Mouse (Mus musculus): ENCODE measurements at regions not wholly inside any gene's neighbourhood (a gene's known extent, or its start where the extent isn't known, plus 50 kb on each side); places are given as distances from the start of the nearest gene placed in this dataset.
A peak's percentile ranks its signal among the peaks of the same experiment; 100 is the strongest.

DNA sequence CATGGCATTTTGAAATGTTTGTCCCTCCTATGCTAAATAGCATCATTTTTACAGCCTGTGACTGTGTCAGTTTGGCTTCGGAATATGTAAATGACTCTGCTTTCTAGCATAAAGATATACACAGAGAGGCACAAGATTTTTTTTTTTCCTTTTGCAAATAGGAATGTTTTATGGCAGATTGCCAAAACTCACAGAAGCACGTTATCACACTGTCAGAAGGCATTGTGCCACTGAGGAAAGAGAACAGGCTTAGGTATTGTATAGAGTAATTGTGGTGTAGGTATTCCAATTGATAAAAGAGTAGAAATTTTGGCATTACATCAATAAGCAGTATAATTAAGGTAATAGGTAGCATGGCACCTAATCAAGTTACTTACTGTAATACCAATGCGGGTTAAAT lies 988.5 kb upstream of the Tenm2 start:
- peak; percentile 5 for DNase-seq (ENCODE audit: low read depth, low spot score)

DNA sequence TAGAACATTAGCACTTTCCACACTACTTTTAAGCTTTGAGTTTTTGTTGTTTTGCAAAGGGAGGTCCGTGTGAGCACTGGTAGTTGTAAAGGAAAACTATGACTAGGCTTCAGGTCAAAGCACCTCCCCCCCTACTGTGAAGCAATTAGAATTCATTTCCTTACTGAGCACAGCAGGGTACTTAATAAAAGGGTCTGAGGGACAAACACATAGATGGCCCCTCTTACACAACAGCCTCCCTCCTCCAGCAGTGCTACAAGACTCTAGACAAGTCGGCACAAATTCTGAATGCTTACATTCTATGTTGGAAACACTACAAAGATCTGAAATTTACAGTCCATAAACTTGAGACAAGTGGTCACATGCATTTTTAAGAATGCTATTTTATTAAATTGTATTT lies 967.6 kb upstream of the Tenm2 start:
- DNase-seq (ENCODE audit: low read depth, low spot score) = no peak

DNA sequence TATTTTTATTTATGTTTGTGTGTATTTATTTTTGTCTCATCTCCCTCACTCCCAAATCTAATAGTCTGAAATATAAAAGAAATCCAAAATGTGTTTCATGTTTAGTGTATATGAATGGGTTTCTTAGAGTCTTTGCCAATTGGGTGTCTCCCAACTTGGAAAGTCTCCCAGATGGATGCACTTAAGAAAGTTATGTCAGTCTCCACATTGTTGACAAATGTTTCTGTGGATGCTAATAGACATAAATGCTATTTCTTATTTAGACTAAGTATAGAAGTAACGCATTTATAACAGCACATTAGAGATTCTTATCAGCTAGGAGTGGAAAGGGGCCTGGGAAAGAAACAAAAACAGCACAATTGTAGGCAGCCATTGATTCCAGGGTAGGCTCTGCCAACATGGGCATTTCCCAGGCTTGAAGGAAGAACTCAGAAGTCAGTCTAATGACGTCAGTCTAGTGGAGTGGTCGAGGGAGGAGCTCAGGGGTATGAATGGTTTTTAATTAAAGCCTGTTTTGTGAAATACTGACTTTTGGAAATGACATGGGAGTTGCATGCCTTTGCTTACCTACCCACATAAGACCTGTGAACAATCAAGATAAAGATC lies 965.5 kb upstream of the Tenm2 start:
- DNase-seq (ENCODE audit: low read depth, low spot score) = no peak

DNA sequence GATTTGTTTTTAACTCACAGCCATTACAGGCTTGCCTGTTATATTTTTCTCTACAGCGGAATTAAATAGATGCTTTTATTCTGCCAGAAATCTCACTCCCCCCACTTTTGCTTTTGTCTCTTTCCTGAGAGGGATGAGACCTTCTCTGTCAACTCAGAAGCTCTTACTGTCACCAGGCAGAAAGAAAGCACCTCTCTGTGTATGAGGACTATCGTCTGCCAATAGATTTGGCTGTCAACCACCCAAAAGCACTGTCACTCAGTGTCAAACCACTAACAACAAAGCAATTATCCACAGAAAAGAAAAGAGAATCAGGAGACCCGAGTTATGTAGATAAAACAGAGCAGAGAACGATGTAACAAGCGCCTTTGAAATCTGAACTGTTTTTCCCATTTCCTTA lies 958.0 kb upstream of the Tenm2 start:
- DNase-seq (ENCODE audit: low read depth, low spot score) = peak; percentile 93

DNA sequence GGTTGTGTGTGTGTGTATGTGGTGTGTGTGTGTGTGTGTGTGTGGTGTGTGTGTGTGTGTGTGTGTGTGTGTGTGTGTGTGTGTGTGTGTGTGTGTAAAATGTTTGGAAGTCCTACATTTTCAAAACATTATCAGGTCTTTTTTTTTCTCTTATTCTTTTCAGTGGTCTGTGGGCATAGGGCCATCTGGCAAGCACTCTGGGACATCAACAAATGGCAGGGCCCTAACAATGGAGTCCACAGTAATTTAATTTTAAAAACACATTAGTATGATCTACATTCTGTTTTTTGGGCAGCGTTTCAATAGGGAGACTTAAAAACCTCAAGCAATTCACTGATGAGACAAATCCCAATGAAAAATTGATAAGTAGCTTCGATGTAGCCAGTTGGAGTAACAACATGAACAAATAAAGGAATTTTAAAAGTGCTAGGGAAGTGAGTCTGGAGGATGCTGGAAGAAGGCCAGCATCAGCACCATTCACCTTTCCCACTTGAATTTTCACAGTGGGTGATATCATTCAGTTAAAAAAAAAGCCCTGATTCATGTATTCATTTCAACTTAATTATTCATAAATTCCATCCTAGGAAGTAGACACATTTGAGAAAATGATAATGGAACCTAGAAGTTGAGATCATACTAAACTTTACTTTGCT lies 956.3 kb upstream of the Tenm2 start:
- no peak for DNase-seq (ENCODE audit: low read depth, low spot score)

DNA sequence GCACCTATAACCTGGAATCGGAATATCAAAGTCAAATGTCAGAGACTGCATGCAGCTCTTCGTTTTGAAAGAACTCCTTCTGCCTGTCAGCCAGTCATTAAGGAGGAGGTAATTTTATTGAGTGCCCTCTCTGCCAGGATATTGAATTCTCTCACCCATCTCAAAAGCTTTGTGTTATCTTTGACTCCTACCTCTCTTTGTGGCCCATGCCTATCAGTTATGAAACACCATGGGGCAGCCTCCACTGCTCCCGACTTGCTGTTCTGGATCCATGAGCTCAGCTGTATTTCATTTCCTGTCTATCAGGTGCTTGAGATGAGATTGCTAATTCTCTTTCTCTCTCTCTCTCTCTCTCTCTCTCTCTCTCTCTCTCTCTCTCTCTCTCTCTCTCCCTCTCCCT lies 955.7 kb upstream of the Tenm2 start:
- DNase-seq (ENCODE audit: low read depth, low spot score) = no peak

DNA sequence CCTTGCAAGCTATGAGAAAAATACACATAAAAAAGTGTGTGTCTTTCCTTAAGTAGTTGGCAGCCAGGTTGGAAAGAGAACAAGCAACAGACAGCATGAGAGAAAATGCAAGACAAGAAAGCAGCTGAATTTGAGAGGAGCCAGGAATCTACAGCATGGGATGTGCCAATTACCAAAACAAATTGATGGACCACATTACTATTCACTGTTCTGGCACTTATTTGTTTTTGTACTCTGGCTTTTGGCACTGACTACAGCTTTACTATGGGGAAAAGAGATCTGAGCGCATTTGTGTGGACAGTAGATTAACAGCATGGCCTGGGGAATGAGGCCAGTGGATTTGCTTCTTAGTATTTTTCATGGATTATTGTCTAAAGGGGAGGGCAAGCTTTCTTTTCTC lies 935.0 kb upstream of the Tenm2 start:
- peak; percentile 24 for DNase-seq (ENCODE audit: low read depth, low spot score)

DNA sequence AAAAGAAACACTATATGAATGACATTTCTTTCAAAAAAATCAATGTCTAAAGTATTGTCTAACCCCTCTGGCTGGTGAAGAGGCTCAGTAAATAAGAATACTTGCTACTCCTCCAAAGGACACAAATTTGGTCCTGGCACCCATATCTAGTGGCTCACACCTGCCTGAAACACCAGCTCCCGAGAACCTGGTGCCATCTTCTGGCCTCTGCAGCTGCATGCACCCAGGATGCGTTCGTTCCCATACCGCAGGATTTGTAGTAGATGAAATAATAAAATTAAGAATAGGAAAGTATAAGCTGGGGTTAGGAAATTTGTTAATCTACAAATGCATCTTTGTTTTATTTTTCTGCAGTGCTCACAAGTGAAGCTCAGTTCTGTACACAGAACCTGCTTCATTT lies 922.5 kb upstream of the Tenm2 start:
- peak; percentile 36 for DNase-seq (ENCODE audit: low read depth, low spot score)

DNA sequence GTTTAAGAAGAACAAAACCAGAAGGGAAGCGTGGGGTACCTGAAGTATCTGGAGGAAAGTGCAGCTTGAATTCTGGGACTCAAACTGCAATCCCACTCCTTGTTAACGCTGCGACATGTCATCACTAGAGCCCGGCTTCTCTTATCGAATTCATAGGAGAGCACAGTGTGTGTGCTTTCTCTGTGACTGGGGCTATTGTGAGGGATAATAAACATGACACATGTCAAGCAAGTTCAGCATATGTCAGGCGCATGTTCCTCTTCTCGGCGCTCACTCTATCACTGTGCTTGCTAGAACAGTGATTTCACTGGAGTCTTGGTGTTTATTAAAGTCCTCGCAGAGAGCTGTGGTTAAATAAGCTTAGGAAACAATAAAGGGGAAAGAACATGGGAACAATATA lies 921.2 kb upstream of the Tenm2 start:
- DNase-seq (ENCODE audit: low read depth, low spot score) = no peak

DNA sequence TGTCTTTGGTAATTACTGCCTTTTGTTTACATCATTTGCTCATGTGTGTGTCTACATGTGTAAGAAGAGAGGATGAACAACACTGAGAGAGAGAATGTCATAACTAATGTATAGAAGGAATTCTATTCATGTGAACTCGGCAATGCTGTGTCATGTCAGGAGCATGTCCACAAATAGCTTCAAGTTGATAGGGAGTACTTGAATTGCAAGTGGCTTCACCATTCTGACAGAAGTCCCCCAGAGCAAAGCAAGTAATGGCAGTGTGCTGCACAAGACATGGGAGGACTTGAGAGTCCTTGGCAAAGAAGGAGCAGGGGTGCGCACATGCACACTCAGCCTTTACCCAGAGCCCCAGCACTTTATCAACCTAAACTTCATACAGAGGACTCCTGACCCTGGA lies 919.9 kb upstream of the Tenm2 start:
- no peak for DNase-seq (ENCODE audit: low read depth, low spot score)

DNA sequence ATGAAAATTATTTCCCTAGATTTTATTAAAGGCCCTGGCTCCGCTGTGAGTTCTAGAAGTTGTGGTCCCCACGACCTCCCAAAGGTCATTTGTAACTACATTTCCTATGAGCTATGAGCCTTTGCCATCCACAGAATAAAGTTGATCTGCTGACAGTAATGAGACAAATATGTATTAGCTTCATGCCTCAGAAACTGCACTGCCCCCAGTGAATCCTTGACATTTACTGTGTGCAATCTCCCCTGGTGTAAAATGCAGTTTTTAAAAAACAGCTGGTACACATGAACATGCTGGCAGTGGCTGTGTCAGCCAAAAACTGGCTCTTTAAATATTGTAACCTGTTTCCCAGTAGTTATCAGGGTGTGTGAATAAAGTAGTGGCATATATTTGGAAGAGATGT lies 907.7 kb upstream of the Tenm2 start:
- DNase-seq (ENCODE audit: low read depth, low spot score) = no peak

DNA sequence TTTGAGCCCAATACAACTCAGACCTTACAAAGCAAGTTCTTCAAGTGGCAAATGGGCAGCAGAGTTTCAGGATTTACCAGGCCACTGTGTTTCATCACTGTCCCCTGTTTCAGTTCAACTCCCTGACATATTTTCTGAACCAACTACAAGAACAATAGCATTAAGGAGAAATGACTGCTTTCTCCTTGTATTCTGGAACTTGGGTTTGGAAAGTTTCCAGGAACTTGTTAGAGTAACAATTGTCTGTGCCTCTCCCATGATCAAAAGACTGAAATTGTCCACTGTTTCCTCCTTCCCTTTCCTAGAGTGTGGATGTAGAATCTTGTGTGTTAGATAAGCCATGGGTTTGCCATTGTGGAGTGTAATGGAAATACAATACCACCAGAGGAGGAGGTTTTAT lies 893.1 kb upstream of the Tenm2 start:
- peak; percentile 15 for DNase-seq (ENCODE audit: low read depth, low spot score)

DNA sequence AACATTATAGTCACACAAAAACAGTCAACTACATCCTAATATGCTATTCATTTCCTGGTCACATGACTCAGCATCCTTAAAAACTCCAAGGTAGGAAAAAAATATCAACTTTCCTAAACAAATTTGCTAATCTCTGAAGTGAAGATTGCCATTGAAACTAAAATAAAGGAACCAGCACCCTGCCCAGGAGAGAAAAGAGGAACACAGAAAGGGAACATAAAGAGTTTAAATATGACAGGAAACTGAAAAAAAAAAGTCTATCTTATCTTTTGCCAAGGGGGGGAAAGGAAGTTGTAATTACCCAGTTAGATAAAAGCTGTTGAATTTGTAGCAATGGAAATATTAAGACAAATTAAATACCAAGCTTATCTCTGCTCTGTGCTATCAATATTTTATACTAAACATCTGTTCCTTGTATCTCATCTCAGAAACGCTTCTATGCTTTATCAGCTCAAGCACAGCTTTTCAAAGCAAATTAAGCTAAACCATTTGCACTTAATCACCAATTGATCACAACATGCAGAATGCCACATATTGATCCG lies 888.1 kb upstream of the Tenm2 start:
- no peak for DNase-seq (ENCODE audit: low read depth, low spot score)

DNA sequence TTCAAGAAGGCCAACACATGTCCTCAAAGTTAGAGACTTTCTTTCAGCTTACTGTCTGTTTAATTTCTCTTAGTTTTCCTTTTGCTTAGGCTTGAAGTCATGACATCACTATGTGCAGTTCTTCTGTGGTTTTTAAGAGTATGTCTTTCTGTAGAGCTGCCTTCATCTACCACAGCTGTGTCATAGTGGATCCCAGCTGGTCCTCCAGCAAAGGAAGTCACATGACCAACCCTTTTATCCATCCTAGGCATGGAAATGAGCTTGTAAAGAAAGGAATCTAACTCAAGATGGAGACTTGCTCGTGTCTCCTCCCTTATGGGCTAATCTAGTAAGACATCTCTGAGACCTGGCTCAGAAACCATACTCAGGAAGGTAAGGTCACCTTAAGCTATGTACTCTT lies 886.7 kb upstream of the Tenm2 start:
- no peak for DNase-seq (ENCODE audit: low read depth, low spot score)

DNA sequence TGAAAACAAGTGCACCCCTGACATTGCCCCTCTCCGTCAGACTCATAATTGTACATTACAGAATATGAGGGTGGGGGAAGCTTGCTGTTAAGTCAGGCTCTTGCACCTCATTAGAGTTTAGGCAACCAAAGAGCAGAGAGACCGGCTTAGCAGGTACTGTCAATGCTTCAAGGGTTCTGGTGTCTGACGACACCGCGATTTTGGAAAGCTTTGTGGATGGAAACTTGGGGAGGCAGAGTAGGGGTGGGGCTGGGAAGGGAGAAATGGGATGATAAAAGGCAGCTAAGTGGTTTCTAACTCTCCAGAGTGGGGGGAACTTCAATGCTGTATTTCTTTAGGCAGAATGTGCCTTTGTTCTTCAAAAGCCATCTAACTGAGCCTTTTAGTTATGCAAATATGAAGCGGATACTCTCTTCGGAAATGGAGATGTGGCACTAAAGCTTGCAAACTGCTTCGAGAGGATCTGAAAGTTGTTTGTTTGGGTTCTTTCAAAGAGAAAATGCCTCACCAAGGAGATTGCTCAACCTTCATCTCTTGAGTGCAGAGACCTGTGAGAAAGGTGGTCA lies 885.4 kb upstream of the Tenm2 start:
- DNase-seq (ENCODE audit: low read depth, low spot score) = no peak

DNA sequence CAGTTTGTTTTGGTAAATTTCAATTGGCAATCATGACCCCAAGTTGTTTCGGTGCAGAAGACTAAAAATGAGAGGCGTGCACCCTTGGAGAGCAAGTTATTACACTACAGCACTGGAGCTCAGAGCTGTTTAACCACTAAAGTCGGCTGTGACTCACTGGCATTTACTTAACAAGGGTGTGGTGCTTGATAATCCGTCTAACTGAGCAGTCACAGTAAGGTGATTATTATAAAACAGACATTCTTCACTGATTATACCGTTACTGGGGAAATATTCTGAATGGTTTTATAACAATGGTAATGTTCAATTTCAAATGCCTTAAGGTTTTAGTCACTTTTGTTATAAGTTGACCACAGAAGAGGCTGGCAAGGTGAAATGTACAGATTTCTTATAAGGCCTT lies 882.0 kb upstream of the Tenm2 start:
- DNase-seq (ENCODE audit: low read depth, low spot score) = peak; percentile 8

DNA sequence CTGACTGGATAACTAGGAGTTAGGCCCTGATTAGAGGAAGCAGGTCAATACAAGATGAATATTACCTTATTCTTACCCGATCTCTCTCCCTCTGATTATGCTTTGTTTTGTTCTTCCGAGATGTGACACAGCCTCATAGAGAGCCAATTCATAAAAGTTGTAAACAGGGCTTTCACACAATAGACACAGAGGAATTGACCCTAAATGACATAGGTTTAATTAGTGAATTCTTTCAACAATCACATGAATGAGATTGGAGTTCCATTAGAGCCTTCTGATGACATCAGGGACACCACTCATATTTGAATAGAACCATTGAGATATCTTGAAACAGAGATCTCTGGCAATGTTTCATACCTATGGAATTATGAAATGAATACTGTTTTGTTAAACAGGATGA lies 856.4 kb upstream of the Tenm2 start:
- peak; percentile 70 for DNase-seq (ENCODE audit: low read depth, low spot score)

DNA sequence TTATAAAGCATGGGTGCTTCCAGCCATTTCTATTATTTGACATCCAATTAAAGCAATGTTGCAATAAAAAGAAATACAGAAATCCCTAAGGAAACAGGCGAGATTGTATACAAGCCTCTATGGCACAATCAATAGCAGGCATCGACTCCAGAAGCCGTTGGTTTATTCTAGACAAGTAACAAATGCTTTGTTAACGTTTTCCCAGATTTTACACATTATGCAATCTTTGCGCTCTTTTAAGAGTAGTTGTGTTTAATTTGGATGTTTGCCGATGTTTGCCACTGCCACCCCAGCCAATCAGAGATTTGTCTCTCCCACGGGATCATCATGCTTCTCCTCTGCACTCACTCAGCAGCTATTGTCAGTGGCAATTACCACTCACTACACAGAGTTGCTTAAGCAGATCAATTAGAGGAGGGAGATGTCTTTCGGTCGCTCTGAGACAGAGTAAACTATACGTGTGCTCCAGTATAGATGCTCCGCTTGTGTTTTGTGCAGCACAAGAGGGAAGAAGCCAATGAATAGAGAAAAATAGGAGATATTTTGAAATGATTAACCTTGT lies 839.5 kb upstream of the Tenm2 start:
- DNase-seq (ENCODE audit: low read depth, low spot score) = peak; percentile 22

DNA sequence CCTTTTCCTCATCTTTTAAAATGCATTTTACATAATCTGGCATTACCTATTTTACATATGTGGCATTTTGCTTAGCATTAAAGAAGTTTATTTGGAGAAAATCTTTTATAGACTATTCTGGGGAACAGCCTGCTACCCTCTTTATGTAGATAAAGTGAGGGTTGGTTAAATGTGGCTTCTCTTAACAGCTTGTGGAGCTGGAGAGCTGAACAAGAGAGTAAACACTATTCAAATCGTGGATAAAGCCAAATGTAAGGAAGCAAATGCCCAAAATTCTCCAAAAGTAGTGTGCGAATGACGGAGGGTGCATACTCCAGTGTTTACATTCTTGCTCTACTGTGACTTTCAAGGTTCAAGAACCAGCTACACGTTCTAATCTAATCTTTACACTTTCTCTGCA lies 833.9 kb upstream of the Tenm2 start:
- peak; percentile 32 for DNase-seq (ENCODE audit: low read depth, low spot score)

DNA sequence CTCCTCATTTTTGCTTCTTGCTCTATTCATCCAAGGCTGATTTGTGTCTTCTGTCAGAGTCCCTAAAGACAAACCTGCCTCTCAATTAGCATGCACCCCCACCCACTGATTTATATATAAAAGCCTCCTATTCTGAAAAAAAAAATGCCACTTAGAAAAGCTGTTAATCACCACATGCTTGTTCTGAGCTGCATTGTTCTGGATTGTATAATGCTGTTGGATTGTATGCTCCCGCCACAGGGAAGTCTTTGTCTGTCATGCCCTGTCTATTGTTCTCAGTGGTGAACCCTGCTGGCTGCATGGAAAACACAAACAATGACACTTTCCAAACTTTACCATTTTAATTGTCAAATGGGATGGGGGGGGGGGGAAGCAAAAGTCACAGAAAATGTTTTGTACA lies 831.9 kb upstream of the Tenm2 start:
- DNase-seq (ENCODE audit: low read depth, low spot score) = peak; percentile 90

DNA sequence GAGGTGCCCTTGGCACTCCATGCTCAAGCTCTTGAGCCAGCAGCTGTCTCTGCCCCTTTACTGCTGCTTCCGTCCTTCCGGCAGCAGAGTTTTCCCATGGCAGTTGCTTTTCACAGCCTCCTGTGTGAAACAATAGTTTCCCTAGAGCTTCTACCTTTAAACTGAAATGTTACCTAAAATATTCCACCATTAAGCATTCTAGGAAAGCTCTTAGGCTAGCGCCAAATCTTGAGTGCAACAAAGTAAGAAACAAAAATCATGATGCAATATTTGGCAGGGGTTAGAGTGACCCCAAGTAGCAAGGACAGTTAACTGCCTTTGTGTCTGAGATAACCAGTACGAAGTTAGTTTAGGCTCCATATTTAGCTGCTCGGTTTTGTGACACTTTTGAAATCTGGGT lies 830.3 kb upstream of the Tenm2 start:
- DNase-seq (ENCODE audit: low read depth, low spot score) = no peak

DNA sequence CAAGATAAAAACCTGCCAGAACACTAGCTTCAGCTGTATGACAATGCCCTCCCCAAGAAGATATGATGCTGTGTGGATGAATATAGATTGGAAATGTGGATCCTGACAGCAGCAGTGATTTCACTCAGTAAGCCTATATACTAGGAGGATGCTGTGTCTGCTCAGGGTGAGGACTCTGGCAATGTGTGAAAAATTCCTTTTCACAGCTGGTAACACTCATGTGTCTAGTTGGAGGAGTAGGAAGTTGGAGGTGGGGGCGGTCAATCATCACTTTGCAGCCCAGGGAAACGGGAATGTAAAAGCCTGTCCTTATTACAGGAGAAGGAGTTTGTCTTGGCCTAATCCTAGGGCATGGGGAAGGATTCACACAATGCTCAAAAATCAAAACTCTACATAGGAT lies 824.3 kb upstream of the Tenm2 start:
- DNase-seq (ENCODE audit: low read depth, low spot score) = peak; percentile 34

DNA sequence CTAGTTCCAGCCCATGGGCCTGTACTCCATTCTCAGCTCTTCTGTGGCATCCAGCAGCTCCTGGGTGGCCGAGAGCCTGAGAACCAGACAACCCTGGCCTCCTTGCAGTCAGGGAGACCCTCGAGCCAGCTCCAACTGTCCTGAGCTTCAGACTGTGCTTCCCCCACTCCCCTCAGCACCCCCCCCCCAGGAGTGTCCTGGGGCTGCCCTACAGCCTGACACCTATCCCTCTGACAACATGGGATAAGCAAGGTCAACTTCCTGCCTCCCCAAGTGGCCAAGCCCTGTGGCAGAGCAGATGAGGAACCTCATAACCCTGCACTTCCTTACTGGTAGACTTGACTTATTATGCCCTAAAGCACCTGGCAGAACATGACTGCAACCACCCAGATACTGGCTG lies 823.1 kb upstream of the Tenm2 start:
- no peak for DNase-seq (ENCODE audit: low read depth, low spot score)
